Mouse (Mus musculus): ENCODE measurements around the gene B3galt5.

DNA sequence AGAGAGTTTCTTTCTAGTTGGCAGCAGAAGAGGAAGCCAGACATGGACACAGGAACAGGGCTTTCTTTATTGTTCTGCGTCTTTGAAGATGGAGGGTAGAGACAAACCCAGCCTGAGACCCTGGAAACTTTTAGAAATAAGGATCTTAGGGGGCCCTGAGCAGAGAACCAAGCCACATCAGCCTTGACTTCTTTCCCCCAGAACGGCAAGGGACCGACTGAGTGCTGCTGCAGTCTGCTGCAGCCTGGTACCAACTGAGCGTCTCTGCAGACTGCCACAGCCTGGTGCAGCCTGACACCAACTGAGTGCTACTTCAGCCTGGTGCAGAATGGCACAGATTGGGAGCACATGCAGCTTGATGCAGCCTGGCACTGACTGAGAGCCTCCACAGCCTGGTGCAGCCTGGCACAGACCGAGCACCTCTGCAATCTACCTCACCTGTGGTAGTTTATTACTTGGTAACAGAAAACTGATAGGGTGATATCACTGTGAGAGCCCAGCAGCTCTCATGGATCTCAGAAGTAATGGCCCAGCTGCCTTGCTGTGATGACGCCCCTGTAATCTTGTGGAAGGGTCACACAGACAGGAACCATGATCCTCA lies 117.8 kb downstream of the B3galt5 start:
- TF ChIP-seq CTCF (IDR thresholded peaks at IDR 0.05; ENCODE audit: extremely low read depth, insufficient read depth, low read length): no peak
- TF ChIP-seq POLR2A (IDR thresholded peaks at IDR 0.05; ENCODE audit: extremely low read depth, insufficient read depth, low read length): no peak
